Mouse (Mus musculus): ENCODE results near the gene Tsga10ip.

GRCm38 (mm10) chr19:5425906-5426565 lies 23.7 kb upstream of the Tsga10ip start:
- TF ChIP-seq POLR2A (IDR thresholded peaks at IDR 0.05; ENCODE audit: borderline replicate concordance, control insufficient read depth, low read depth, low read length): no peak
- no peak for TF ChIP-seq CTCF (IDR thresholded peaks at IDR 0.05; ENCODE audit: control insufficient read depth, insufficient read depth, low read length)
